ENCODE assay signal across 11 mouse cellular contexts in genomic region chr14:77533638-77534037, GRCm38 (mm10).
DNase-seq lines count a peak whose midpoint lies in the region; ATAC-seq and TF ChIP-seq lines count a peak whose summit lies in the region.
"Had no signal": no experiment of that assay in that cellular context is flagged by ENCODE, and none has a peak within 500 bp of the region (broad histone marks: within the 10 kb centered on the region; RNA-seq: fewer than 3 reads in every experiment).

No protein-coding gene starts in this region.

- no peaks in the 10 kb centered on the region for H3K36me3 ChIP-seq in intestine, postnatal 0 days (ENCODE audit: control insufficient read depth, insufficient read depth)
- no peaks in the 10 kb centered on the region for H3K36me3 ChIP-seq in intestine, embryonic 15.5 days
- H3K36me3 ChIP-seq in kidney, embryonic 16.5 days (ENCODE audit: insufficient read depth, low read length), result no peaks in the 10 kb centered on the region
- H3K36me3 ChIP-seq: forebrain, embryonic 10.5 days; hindbrain, embryonic 10.5 days; limb, embryonic 13.5 days had no signal

- no peaks in the 10 kb centered on the region for H3K27me3 ChIP-seq in intestine, postnatal 0 days (replicated peaks; ENCODE audit: control insufficient read depth, insufficient read depth, low read length)
- no peaks in the 10 kb centered on the region for H3K27me3 ChIP-seq in intestine, embryonic 15.5 days (replicated peaks)
- H3K27me3 ChIP-seq in kidney, embryonic 16.5 days (ENCODE audit: insufficient read depth, low read length), result no peaks in the 10 kb centered on the region
- H3K27me3 ChIP-seq: limb, embryonic 13.5 days had no signal

- peak; percentile 32 for TF ChIP-seq CTCF in intestine, postnatal 0 days (IDR thresholded peaks at IDR 0.05; ENCODE audit: low read depth)

- no peaks in the 10 kb centered on the region for H3K9me3 ChIP-seq in intestine, postnatal 0 days (ENCODE audit: control insufficient read depth)
- no peaks in the 10 kb centered on the region for H3K9me3 ChIP-seq in intestine, embryonic 15.5 days
- no peaks in the 10 kb centered on the region for H3K9me3 ChIP-seq in kidney, embryonic 16.5 days (ENCODE audit: low read length)
- H3K9me3 ChIP-seq: forebrain, embryonic 10.5 days; hindbrain, embryonic 10.5 days; limb, embryonic 13.5 days had no signal

- DNase-seq in B cell, adult 2 months, result peak; percentile 3 to 6
- peak; percentile 17 for DNase-seq in NIH3T3 (ENCODE audit: low read depth)
- peak; percentile 23 for DNase-seq in induced T-regulatory cell, adult 2 months (ENCODE audit: low read depth)
- no peak for DNase-seq in left cerebral cortex, adult 18-20 months (ENCODE audit: low spot score in 2 of 2)
- DNase-seq: gastrocnemius, postnatal 14 days had no signal

- no peak overlapping the region for H3K27ac ChIP-seq in intestine, postnatal 0 days (ENCODE audit: low read depth, low read length)
- no peak overlapping the region for H3K27ac ChIP-seq in intestine, embryonic 15.5 days
- no peak overlapping the region for H3K27ac ChIP-seq in kidney, embryonic 16.5 days (ENCODE audit: low read length)
- H3K27ac ChIP-seq: forebrain, embryonic 10.5 days; hindbrain, embryonic 10.5 days; limb, embryonic 13.5 days had no signal

- no peak for ATAC-seq in intestine, postnatal 0 days
- ATAC-seq in intestine, embryonic 15.5 days, result no peak
- no peak for ATAC-seq in kidney, embryonic 16.5 days (ENCODE audit: low FRiP score, low TSS enrichment)

- no peak overlapping the region for H3K4me3 ChIP-seq in intestine, postnatal 0 days (ENCODE audit: low read depth, low read length)
- no peak overlapping the region for H3K4me3 ChIP-seq in intestine, embryonic 15.5 days (replicated peaks)
- no peak overlapping the region for H3K4me3 ChIP-seq in kidney, embryonic 16.5 days (ENCODE audit: low read length)
- H3K4me3 ChIP-seq: forebrain, embryonic 10.5 days; hindbrain, embryonic 10.5 days; limb, embryonic 13.5 days had no signal

- 84% methylated on average over 5 of the region's 5 CpGs for WGBS in intestine, postnatal 0 days
- WGBS in intestine, embryonic 15.5 days, result 76% methylated on average over 5 of the region's 5 CpGs
- 71% methylated on average over 5 of the region's 5 CpGs for WGBS in kidney, embryonic 16.5 days

- no peak overlapping the region for H3K4me2 ChIP-seq in intestine, postnatal 0 days (replicated peaks; ENCODE audit: low read depth)
- no peak overlapping the region for H3K4me2 ChIP-seq in intestine, embryonic 15.5 days (replicated peaks)
- no peak overlapping the region for H3K4me2 ChIP-seq in kidney, embryonic 16.5 days (replicated peaks; ENCODE audit: low read depth, low read length)
- H3K4me2 ChIP-seq: limb, embryonic 13.5 days had no signal

- H3K4me1 ChIP-seq in intestine, postnatal 0 days (replicated peaks; ENCODE audit: control insufficient read depth, insufficient read depth, low read length), result no peaks in the 10 kb centered on the region
- no peaks in the 10 kb centered on the region for H3K4me1 ChIP-seq in intestine, embryonic 15.5 days (replicated peaks)
- H3K4me1 ChIP-seq in kidney, embryonic 16.5 days (ENCODE audit: insufficient read depth, low read length), result no peaks in the 10 kb centered on the region
- H3K4me1 ChIP-seq: hindbrain, embryonic 10.5 days; limb, embryonic 13.5 days had no signal

- H3K9ac ChIP-seq in intestine, postnatal 0 days (ENCODE audit: low read depth, low read length), result no peak overlapping the region
- no peak overlapping the region for H3K9ac ChIP-seq in intestine, embryonic 15.5 days
- H3K9ac ChIP-seq in kidney, embryonic 16.5 days (replicated peaks; ENCODE audit: low read length), result no peak overlapping the region
- H3K9ac ChIP-seq: limb, embryonic 13.5 days had no signal

Comparison
In these comparisons a context has a peak if more than half of its experiments do, and no peak if none do; other contexts are left out.
1. DNase-seq: peak in B cell, adult 2 months (2 of 2), NIH3T3 (single experiment) and induced T-regulatory cell, adult 2 months (single experiment); none in left cerebral cortex, adult 18-20 months (0 of 2).